Mouse (Mus musculus): ENCODE data around the gene Lins1. TPM values are rescaled to one million over a fixed set of nuclear protein-coding genes. Genes with fewer than 3 reads are reported as not detected.

Gene Lins1
- polyA plus RNA-seq, 1 experiment from 2014 or later = 22.7 TPM

DNA sequence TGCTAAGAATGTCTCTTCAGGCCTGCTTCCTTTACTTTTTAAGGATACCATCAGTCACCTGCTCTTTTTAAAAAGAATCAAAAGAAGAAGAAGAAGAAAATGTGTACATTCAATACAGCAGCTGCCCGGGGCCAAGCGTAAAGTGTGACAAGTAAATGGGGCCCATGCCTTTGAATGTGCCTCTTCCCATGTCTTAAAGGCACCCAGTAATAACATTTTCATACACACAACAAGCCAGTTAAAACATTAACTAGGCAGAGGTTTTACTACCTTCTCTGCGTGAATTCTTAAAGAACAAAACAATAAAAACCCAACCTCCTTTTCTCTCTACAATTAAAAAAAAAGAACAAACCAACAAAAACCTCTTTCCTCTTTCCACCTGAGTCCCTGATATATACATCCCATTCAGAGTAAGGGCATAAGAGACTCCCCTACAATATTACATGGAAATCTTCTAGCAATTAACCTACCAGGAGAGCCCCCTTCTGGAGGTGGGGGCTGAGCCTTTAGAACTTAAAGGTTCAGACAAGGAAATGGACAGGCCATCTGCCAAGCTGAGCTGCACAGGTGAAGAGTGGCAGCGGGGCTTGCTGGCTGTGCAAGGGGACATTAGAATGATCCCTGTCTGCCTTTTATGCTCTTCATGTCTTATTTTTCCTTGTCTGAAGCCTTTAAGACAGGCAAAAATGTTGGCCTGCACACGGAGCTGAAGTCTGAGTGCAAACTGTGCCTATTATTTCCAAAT is 7.4 kb upstream of the Lins1 start:
- ATAC-seq (ENCODE audit: low FRiP score, low read depth) = no peak
- Histone ChIP-seq H3K9me3 (no peaks in the 10 kb centered on the region), H3K27ac (no peak overlapping the region), H3K36me3 (peaks cover 40% of the 10 kb centered on the region), H3K4me2 (replicated peaks) (no peak overlapping the region), H3K4me1 (no peaks in the 10 kb centered on the region), H3K27me3 (replicated peaks) (no peaks in the 10 kb centered on the region), H3K4me3 (no peak overlapping the region), H3K9ac (no peak overlapping the region)
- WGBS = 76% methylated on average over 5 of the region's 5 CpGs

DNA sequence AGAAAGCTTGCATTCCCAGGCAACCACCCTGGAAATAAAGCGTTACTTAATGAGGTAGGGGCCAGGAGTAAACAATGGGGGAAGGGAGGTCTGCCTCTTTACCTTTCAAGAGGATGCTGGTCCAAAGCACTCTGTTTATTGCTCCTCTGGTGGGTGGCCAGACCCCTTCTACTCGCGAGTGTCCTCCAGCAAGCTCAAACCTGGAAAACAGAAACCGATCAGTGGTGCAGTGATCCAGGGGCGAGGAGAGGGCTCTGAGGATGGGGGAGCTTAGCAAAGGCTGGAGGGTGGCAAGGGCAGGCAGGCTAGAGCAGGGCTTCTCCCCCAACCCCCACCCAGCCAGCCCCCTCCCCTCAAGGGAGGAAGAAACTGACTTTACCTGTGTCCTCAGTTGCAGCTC is 968 bp upstream of the Lins1 start:
- ATAC-seq (ENCODE audit: low FRiP score, low read depth) = no peak; the same call in 1 of the 2 replicates
- 2% methylated on average over 5 of the region's 5 CpGs for WGBS
- peak overlapping the region; percentile 73 for H3K4me3 ChIP-seq
- no peaks in the 10 kb centered on the region for H3K27me3 ChIP-seq (replicated peaks)
- H3K27ac ChIP-seq = no peak overlapping the region
- no peaks in the 10 kb centered on the region for H3K9me3 ChIP-seq
- H3K4me1 ChIP-seq = peaks cover 11% of the 10 kb centered on the region
- H3K9ac ChIP-seq = peak overlapping the region; percentile 87
- H3K36me3 ChIP-seq = no peaks in the 10 kb centered on the region
- H3K4me2 ChIP-seq (replicated peaks) = peak overlapping the region; percentile 97

DNA sequence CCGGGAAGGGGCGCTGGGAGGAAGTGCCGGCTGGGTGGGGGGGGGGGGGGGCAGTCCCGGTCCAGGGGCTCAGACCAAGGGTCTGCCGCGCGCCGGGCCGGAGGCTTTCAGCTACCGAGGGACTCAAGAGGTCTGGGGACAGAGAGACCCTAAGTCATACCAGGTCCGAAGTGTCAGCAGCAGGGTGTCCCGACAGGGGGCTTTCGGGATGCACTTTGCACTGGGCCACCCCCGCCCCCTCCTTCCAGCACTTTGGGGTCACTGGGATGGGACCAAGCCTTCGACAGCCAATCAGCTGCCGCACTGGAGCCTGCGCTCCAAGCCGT is 432 bp upstream of the Lins1 start, which contains the start of gene Asb7:
Asb7 (minus strand) TSS at position 303 of the 326 bp plus-strand sequence.
- WGBS = under 1% methylated on average over 17 of the region's 18 CpGs
- H3K9ac ChIP-seq = peak within 1 kb of the TSS; percentile 87
- H3K36me3 ChIP-seq = no peaks in the 10 kb centered on the region
- H3K4me2 ChIP-seq (replicated peaks) = peak within 1 kb of the TSS; percentile 97
- H3K4me1 ChIP-seq = peaks cover 11% of the 10 kb centered on the region
- peak; percentile 95; the same call in 1 of the 2 replicates for ATAC-seq (ENCODE audit: low FRiP score, low read depth)
- H3K27ac ChIP-seq = peak within 1 kb of the TSS; percentile 74; the same call in 1 of the 2 replicates
- H3K27me3 ChIP-seq (replicated peaks) = no peaks in the 10 kb centered on the region
- H3K9me3 ChIP-seq = no peaks in the 10 kb centered on the region
- peak within 1 kb of the TSS; percentile 73 for H3K4me3 ChIP-seq

DNA sequence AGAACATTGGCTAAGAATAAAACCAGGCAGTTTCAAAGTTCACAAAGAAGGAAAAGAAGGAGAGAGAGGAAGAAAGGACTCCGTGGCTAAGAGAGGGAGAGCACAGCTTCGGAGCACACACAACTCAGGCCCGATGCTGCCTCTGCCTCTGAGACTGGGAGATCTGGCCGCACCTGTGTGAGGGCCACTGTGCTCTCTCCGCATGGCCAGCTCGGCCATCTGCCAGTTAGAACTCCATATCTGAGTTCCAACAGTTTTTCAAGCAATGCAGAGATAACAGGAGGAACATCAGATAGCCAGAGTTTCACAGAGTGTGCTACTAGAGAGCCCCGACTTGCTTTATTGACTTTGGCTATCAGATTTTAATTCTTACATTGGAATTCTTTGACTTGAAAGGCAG is 4.8 kb downstream of the Lins1 start:
- ATAC-seq (ENCODE audit: low FRiP score, low read depth) = no peak
- Histone ChIP-seq H3K27ac (no peak overlapping the region), H3K9ac (no peak overlapping the region), H3K4me3 (no peak overlapping the region), H3K27me3 (replicated peaks) (no peaks in the 10 kb centered on the region), H3K36me3 (peaks cover 5% of the 10 kb centered on the region; the same call in 1 of the 2 replicates), H3K4me1 (peaks cover 3% of the 10 kb centered on the region; the same call in 1 of the 2 replicates), H3K4me2 (replicated peaks) (no peak overlapping the region), H3K9me3 (no peaks in the 10 kb centered on the region)
- 83% methylated on average over 7 of the region's 7 CpGs for WGBS

DNA sequence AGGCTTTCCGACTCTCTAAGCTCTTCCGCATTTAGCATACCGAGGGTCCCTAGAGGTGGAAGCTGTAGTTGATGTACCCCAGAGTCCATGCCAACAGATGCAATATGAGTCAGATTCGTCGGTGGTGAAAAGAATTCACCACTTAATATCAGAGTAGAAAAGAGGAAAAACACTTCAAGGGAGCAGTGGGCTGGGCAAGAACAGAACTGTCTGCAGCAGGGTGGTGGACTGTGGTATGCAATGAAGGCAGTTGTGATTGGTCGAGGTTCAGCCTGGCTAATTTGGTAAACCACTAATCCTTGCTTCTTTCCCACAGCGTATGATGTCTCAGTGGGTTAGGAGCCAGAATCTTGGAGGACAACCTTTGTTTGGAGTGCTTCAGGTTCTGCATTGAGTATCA is 13.0 kb downstream of the Lins1 start:
- Histone ChIP-seq H3K27me3 (replicated peaks) (no peaks in the 10 kb centered on the region), H3K4me3 (no peak overlapping the region), H3K27ac (no peak overlapping the region), H3K9me3 (no peaks in the 10 kb centered on the region), H3K9ac (no peak overlapping the region), H3K4me1 (no peaks in the 10 kb centered on the region), H3K36me3 (peaks cover 25% of the 10 kb centered on the region), H3K4me2 (replicated peaks) (no peak overlapping the region)
- no peak for ATAC-seq (ENCODE audit: low FRiP score, low read depth)
- 96% methylated on average over 7 of the region's 7 CpGs for WGBS

DNA sequence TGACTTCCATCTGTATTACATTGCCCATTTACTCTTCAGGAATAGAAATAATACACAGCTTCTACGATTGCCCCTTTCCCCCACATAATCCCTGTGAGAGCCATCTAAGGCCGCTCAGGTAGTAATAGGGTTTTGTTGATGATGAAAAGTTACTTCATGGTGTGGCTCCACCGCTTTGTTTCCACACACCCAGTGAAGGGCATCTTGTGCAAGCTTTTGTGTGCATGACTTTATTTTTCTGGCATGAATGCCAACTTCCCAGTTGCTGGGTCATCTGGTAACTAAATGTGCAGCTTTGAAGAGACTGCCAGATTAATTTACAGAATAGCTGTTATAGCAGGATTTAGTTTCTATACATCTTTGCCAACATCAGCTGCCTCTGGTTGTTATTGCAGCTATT is 14.9 kb downstream of the Lins1 start:
- H3K9me3 ChIP-seq = no peaks in the 10 kb centered on the region
- no peak overlapping the region for H3K27ac ChIP-seq
- no peak overlapping the region for H3K4me2 ChIP-seq (replicated peaks)
- no peaks in the 10 kb centered on the region for H3K27me3 ChIP-seq (replicated peaks)
- WGBS = 93% methylated on average over 3 of the region's 3 CpGs
- ATAC-seq (ENCODE audit: low FRiP score, low read depth) = no peak
- no peaks in the 10 kb centered on the region for H3K4me1 ChIP-seq
- peaks cover 28% of the 10 kb centered on the region for H3K36me3 ChIP-seq
- no peak overlapping the region for H3K4me3 ChIP-seq
- H3K9ac ChIP-seq = no peak overlapping the region

DNA sequence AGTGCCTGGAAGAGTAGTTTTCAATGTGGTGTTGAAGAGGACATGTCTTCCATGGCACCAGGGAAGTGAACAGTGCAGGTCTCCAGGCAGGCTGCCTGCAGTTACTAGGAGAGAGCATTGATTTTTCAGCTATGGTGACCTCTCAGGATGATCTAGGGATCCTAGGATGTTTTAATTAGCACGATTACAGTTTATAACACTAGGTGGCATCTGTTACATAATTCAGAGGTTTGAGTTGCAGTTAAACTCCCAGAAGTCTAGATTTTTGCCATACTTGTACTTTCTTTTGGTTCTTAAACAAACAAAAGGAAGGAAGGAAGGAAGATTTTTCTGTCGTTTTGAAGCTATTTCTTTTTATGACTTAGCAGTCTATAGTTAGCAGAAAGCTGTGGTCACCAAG is 21.5 kb downstream of the Lins1 start:
- Histone ChIP-seq H3K9ac (no peak overlapping the region), H3K27me3 (replicated peaks) (no peaks in the 10 kb centered on the region), H3K4me1 (no peaks in the 10 kb centered on the region), H3K4me2 (replicated peaks) (no peak overlapping the region), H3K4me3 (no peak overlapping the region), H3K36me3 (peaks cover 50% of the 10 kb centered on the region), H3K9me3 (no peaks in the 10 kb centered on the region), H3K27ac (no peak overlapping the region)
- 78% methylated on average over 2 of the region's 2 CpGs for WGBS
- no peak for ATAC-seq (ENCODE audit: low FRiP score, low read depth)

DNA sequence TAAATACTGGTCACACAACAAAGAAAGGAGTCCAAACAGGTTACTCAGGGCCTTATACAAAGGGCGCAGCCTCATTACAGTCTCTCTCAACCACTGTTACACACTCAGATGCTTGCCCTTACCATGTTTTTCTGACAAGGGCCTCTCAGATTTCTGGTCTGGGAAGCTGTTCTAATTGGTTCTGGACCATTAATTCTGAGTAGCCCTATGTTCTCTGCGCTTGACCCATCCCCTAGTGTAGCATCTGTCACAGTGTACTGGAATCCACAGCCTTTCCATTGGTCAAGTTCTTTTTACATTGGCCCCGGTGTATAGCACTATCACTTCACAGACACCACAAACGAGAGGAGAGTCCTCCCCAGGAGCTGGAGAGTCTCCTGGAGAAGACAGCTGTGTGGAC is 34.8 kb downstream of the Lins1 start:
- no peak overlapping the region for H3K4me3 ChIP-seq
- H3K36me3 ChIP-seq = no peaks in the 10 kb centered on the region
- no peaks in the 10 kb centered on the region for H3K9me3 ChIP-seq
- no peak overlapping the region for H3K27ac ChIP-seq
- no peak overlapping the region for H3K9ac ChIP-seq
- WGBS = 38% methylated on average over 4 of the region's 4 CpGs
- no peaks in the 10 kb centered on the region; the same call in 1 of the 2 replicates for H3K4me1 ChIP-seq
- H3K4me2 ChIP-seq (replicated peaks) = no peak overlapping the region
- H3K27me3 ChIP-seq (replicated peaks) = peaks cover 34% of the 10 kb centered on the region
- ATAC-seq (ENCODE audit: low FRiP score, low read depth) = peak; percentile 61

DNA sequence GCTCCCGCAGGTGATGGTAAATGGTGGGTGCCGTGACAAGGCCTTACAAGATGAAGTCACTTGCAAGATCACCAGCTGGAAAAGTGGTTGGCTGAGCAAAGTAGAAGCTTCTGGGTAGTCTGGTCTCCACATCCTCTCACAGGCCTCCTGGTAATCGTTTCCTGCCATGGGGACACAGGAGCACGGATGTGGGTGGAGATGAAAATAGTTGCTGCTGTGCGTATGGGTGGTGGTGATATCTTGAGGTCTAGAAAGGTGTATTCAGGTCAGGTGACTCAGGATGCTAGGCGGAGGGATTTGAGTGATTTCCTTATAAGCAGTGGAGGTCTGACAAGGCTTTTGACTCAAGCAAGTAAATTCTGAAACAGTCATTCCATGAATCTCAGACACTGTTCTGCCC is 35.3 kb downstream of the Lins1 start:
- Histone ChIP-seq H3K27ac (no peak overlapping the region), H3K9ac (no peak overlapping the region), H3K4me3 (no peak overlapping the region), H3K4me2 (replicated peaks) (no peak overlapping the region), H3K27me3 (replicated peaks) (peaks cover 34% of the 10 kb centered on the region), H3K36me3 (no peaks in the 10 kb centered on the region), H3K9me3 (no peaks in the 10 kb centered on the region), H3K4me1 (no peaks in the 10 kb centered on the region; the same call in 1 of the 2 replicates)
- no peak for ATAC-seq (ENCODE audit: low FRiP score, low read depth)
- WGBS = 83% methylated on average over 6 of the region's 6 CpGs

DNA sequence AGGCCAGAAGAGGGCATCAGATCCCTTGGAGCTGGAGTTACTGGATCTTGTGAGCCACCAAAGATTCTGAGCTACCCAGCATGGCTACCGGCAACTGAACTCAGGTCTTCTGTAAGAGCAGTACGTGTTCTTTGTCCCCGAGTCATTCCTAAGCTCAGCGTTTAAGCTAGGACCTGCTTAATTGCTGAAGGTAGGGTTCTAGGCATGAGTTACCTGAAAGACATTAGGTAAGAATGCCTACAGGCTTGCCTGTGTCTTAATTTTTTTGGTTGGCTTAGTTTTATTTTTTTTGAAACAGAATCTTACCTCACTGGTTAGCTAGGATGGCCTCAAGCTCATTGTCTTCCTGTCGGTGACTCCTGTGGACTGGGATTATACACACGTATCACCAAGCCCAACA is 38.4 kb downstream of the Lins1 start:
- no peak for ATAC-seq (ENCODE audit: low FRiP score, low read depth)
- 96% methylated on average over 6 of the region's 6 CpGs for WGBS
- Histone ChIP-seq H3K9me3 (no peaks in the 10 kb centered on the region), H3K27me3 (replicated peaks) (peaks cover 33% of the 10 kb centered on the region), H3K9ac (no peak overlapping the region), H3K36me3 (no peaks in the 10 kb centered on the region), H3K4me3 (no peak overlapping the region), H3K4me1 (no peaks in the 10 kb centered on the region; the same call in 1 of the 2 replicates), H3K4me2 (replicated peaks) (no peak overlapping the region), H3K27ac (no peak overlapping the region)

DNA sequence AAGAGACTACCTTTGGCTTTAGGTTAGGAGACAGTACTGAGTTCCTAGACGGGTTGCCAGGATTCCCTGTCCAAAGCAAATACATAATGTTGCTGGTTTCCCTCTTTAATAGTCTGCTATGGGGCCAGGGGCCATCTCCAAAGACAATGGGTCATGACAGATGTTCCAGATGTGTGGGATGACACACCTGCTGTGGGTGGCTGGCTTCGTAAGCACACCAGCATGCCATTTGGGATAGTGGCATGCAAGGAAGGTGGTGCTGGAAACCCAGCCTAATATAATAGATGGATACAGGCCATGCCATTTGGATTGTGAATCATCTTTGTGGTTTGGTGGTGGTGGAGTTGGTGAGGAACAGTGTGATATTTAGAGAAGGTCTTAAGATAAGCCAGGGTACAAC is 39.5 kb downstream of the Lins1 start:
- Histone ChIP-seq H3K4me3 (no peak overlapping the region), H3K36me3 (no peaks in the 10 kb centered on the region), H3K27me3 (replicated peaks) (peaks cover 29% of the 10 kb centered on the region), H3K4me1 (no peaks in the 10 kb centered on the region), H3K4me2 (replicated peaks) (no peak overlapping the region), H3K27ac (no peak overlapping the region), H3K9ac (no peak overlapping the region), H3K9me3 (no peaks in the 10 kb centered on the region)
- no peak for ATAC-seq (ENCODE audit: low FRiP score, low read depth)
- WGBS = 94% methylated on average over 2 of the region's 2 CpGs

DNA sequence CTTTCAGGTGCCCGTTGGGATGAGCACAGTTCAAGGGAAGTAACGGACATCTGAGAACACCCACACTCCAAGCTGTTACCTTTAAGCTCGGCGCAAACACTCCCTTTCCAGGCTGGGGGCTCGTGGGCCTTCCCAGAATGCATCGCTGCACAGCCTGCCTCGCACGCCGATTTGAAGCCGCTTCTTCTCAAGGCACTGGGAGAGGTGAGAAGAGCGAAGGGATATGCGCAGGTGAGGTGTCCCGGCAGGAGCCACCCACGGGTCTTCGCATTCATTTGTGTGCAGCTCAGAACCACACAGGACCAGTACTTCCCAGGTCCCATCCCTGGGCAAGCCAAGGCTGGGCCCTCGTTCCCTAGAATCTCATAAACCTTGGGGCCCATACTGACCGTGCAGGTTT is 43.7 kb downstream of the Lins1 start:
- 93% methylated on average over 17 of the region's 17 CpGs for WGBS
- ATAC-seq (ENCODE audit: low FRiP score, low read depth) = no peak
- no peaks in the 10 kb centered on the region for H3K27me3 ChIP-seq (replicated peaks)
- no peak overlapping the region for H3K4me2 ChIP-seq (replicated peaks)
- no peaks in the 10 kb centered on the region for H3K4me1 ChIP-seq
- no peak overlapping the region for H3K4me3 ChIP-seq
- no peak overlapping the region for H3K27ac ChIP-seq
- H3K9ac ChIP-seq = no peak overlapping the region
- no peaks in the 10 kb centered on the region for H3K36me3 ChIP-seq
- H3K9me3 ChIP-seq = no peaks in the 10 kb centered on the region

DNA sequence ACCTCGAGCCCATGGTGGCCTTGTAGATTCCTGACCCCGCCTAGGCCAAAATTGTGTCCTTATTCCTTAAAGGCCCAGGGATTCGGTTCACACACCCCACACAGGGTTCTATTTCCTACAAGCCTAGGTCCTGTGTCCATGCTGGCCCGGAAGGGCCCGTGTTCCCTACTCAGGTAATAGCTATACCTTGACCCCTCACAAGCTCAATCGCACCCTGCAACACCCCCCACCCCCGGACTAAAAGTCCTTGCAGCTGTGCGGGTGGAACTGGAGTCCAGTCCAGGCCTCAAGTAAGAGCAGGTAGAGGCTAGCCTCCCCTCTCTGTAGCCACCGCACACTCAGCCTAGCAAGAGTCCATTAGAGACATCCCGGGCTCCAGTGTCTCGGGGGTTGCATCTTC is 44.2 kb downstream of the Lins1 start:
- no peak overlapping the region for H3K9ac ChIP-seq
- no peaks in the 10 kb centered on the region for H3K36me3 ChIP-seq
- no peak overlapping the region for H3K27ac ChIP-seq
- no peaks in the 10 kb centered on the region for H3K27me3 ChIP-seq (replicated peaks)
- H3K4me2 ChIP-seq (replicated peaks) = no peak overlapping the region
- no peak for ATAC-seq (ENCODE audit: low FRiP score, low read depth)
- H3K4me1 ChIP-seq = no peaks in the 10 kb centered on the region
- H3K9me3 ChIP-seq = no peaks in the 10 kb centered on the region
- H3K4me3 ChIP-seq = no peak overlapping the region
- WGBS = 94% methylated on average over 11 of the region's 11 CpGs

Data from neural tube, embryonic 12.5 days (tissue).